Comparison of ENCODE assay signal across 50 mouse cellular contexts in the genomic region with DNA sequence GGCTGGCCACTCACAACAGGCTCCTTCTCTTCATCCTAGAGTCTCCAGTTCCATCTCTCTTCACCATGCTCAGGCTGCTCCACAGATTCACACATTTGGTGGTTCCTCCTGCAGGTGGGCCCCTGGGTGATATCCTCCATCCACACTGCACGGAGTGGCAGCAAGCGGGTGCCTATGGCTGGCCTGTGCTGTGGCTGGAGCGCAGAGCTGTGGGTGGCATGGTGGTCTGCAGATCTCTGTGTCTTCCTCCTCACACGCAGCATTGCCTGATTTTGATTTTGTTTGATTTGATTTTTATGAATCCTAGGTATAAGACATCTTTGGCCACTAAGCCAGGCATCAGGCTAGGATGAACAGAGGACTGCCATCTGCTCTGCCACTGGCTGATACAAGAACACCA. TPM values are rescaled to one million over a fixed set of nuclear protein-coding genes. Genes with fewer than 3 reads are reported as not detected.
"Had no signal": no experiment of that assay in that cellular context is flagged by ENCODE, and none has a peak within 500 bp of the region (broad histone marks: within the 10 kb centered on the region; RNA-seq: fewer than 3 reads in every experiment).

No protein-coding gene starts in this region.

- H3K9ac ChIP-seq: heart, embryonic 13.5 days; heart, embryonic 15.5 days; hindbrain, embryonic 12.5 days; hindbrain, embryonic 13.5 days; hindbrain, embryonic 14.5 days; hindbrain, embryonic 15.5 days; intestine, embryonic 15.5 days; kidney, embryonic 15.5 days had no signal

- DNase-seq: heart, postnatal 10 days; heart, postnatal 14 days; heart, postnatal 36 days; heart, postnatal 4 days; kidney, adult 11 months; kidney, adult 18-20 months; kidney, adult 2 months; kidney, adult 8-10 months; kidney, adult 9 months; kidney, postnatal 10 days; kidney, postnatal 14 days; kidney, postnatal 25 days; kidney, postnatal 36 days; kidney, postnatal 4 days; layer of hippocampus, adult 9-11 months; layer of hippocampus, postnatal 36 days had no signal

- H3K4me3 ChIP-seq: heart, embryonic 10.5 days; heart, embryonic 13.5 days; heart, embryonic 15.5 days; hindbrain, embryonic 10.5 days; hindbrain, embryonic 12.5 days; hindbrain, embryonic 13.5 days; hindbrain, embryonic 15.5 days; intestine, embryonic 15.5 days; kidney, embryonic 15.5 days; layer of hippocampus, adult 2 months had no signal

- H3K36me3 ChIP-seq: heart, embryonic 10.5 days; heart, embryonic 13.5 days; heart, embryonic 15.5 days; hindbrain, embryonic 10.5 days; hindbrain, embryonic 12.5 days; hindbrain, embryonic 13.5 days; hindbrain, embryonic 15.5 days; intestine, embryonic 15.5 days; kidney, embryonic 15.5 days had no signal

- H3K9me3 ChIP-seq: heart, embryonic 10.5 days; heart, embryonic 13.5 days; heart, embryonic 15.5 days; hindbrain, embryonic 10.5 days; hindbrain, embryonic 12.5 days; hindbrain, embryonic 13.5 days; hindbrain, embryonic 15.5 days; intestine, embryonic 15.5 days; kidney, embryonic 15.5 days had no signal

- H3K4me1 ChIP-seq: heart, embryonic 10.5 days; heart, embryonic 13.5 days; heart, embryonic 15.5 days; hindbrain, embryonic 10.5 days; hindbrain, embryonic 12.5 days; hindbrain, embryonic 13.5 days; hindbrain, embryonic 15.5 days; intestine, embryonic 15.5 days; kidney, embryonic 15.5 days had no signal

- H3K27me3 ChIP-seq: heart, embryonic 13.5 days; heart, embryonic 15.5 days; hindbrain, embryonic 12.5 days; hindbrain, embryonic 13.5 days; hindbrain, embryonic 15.5 days; intestine, embryonic 15.5 days; kidney, embryonic 15.5 days had no signal

- ATAC-seq: hindbrain, embryonic 16.5 days; hindbrain, postnatal 0 days; inflammation-experienced regulatory T-cells, adult 6 months; intestine, embryonic 15.5 days; intestine, embryonic 16.5 days; intestine, postnatal 0 days had no signal

- H3K27ac ChIP-seq: heart, embryonic 10.5 days; heart, embryonic 13.5 days; heart, embryonic 15.5 days; hindbrain, embryonic 10.5 days; hindbrain, embryonic 12.5 days; hindbrain, embryonic 13.5 days; hindbrain, embryonic 14.5 days; hindbrain, embryonic 15.5 days; hindbrain, postnatal 0 days; intestine, embryonic 15.5 days; kidney, embryonic 15.5 days; kidney, postnatal 0 days; layer of hippocampus, adult 2 months had no signal

- H3K4me2 ChIP-seq: heart, embryonic 11.5 days; heart, embryonic 13.5 days; heart, embryonic 15.5 days; hindbrain, embryonic 12.5 days; hindbrain, embryonic 13.5 days; hindbrain, embryonic 14.5 days; hindbrain, embryonic 15.5 days; intestine, embryonic 15.5 days; kidney, embryonic 15.5 days had no signal

RNA-seq across cellular contexts. Expression of a gene that starts 23.0 kb away (rescaled TPM):
- total RNA-seq: heart, postnatal 10 days; heart, postnatal 14 days; heart, postnatal 25 days; heart, postnatal 36 days; heart, postnatal 4 days; hematopoietic stem cell, adult 5-6 weeks; hindbrain, postnatal 0 days; layer of hippocampus, adult 18-20 months; layer of hippocampus, adult 2 months; layer of hippocampus, adult 8-10 months; layer of hippocampus, postnatal 10 days; layer of hippocampus, postnatal 14 days; layer of hippocampus, postnatal 25 days; layer of hippocampus, postnatal 36 days; left cerebral cortex, adult 18-20 months had no signal
- polyA plus RNA-seq: heart, embryonic 10.5 days; heart, embryonic 11.5 days; heart, embryonic 13.5 days; heart, embryonic 14.5 days; heart, embryonic 15.5 days; heart, embryonic 16.5 days; heart, postnatal 0 days; hindbrain, embryonic 10.5 days; hindbrain, embryonic 11.5 days; hindbrain, embryonic 12.5 days; hindbrain, embryonic 13.5 days; hindbrain, embryonic 14.5 days; hindbrain, embryonic 15.5 days; hindbrain, embryonic 16.5 days; hindbrain, postnatal 0 days; inflammation-experienced regulatory T-cells, adult 6 months; intestine, embryonic 14.5 days; intestine, embryonic 15.5 days; intestine, embryonic 16.5 days; intestine, postnatal 0 days; kidney, adult 2 months; kidney, embryonic 14.5 days; kidney, embryonic 15.5 days; kidney, embryonic 16.5 days; kidney, postnatal 0 days; large intestine, adult 2 months had no signal
